Mouse (Mus musculus): ENCODE measurements around the gene Olfr434. TPM values are rescaled to one million over a fixed set of nuclear protein-coding genes. Genes with fewer than 3 reads are reported as not detected.
"Not testable (repeated sequence)": the region's sequence is repeated elsewhere in the genome, so short reads cannot be mapped to it uniquely, and the experiment has no call there.

The Olfr434 gene
- not detected in 2 replicates for polyA plus RNA-seq (2015; fragmentation: Nextera tagmentation; extraction: Ambion mirVana)

DNA sequence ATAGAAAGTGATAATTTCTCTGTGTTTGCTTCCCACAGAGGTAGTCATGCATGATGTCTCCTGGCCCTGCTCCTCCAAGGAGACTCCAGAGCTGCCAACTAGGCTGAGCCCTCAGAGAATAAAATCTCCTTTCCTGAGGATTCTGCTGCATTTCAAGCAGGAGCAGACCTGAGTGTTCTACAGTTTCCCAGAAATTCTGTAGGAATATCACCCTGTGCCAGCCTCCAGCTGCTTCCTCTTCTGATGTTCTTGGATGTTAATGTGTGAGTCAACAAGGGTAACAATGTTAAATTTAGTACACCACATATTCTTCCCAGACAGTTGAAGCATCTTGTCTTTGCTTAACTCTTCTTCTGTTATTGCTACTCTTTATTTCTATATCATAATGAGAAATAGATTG, at the start of gene Olfr434:
TSS of gene Olfr434 (plus strand) at position 149 of the 400 bp plus-strand sequence.
- H3K9me3 ChIP-seq; H3K4me3 ChIP-seq; H3K27me3 ChIP-seq; ATAC-seq (ENCODE audit: borderline replicate concordance, extremely low read depth, low FRiP score, low TSS enrichment); H3K4me2 ChIP-seq; H3K4me1 ChIP-seq; H3K9ac ChIP-seq; H3K36me3 ChIP-seq; H3K27ac ChIP-seq: not testable (repeated sequence)

DNA sequence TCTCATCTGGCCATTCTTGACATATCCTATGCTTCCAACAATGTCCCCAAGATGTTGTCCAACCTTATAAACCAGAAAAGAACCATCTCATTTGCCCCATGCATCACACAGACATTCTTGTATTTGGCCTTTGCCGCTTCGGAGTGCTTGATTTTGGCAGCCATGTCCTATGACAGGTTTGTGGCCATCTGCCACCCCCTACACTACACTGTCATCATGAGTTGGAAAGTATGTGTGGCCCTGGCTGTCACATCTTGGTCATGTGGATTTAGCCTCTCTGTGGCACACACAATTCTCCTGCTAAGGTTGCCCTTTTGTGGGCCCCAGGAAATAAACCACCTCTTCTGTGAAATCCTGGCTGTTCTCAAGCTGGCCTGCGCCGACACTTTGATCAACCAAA, 45.6 kb upstream of the Olfr434 start:
- no peak overlapping the region for H3K4me3 ChIP-seq
- ATAC-seq (ENCODE audit: borderline replicate concordance, extremely low read depth, low FRiP score, low TSS enrichment) = no peak
- no peak overlapping the region for H3K27ac ChIP-seq
- no peaks in the 10 kb centered on the region for H3K9me3 ChIP-seq
- H3K4me1 ChIP-seq = no peaks in the 10 kb centered on the region
- no peak overlapping the region for H3K9ac ChIP-seq
- no peaks in the 10 kb centered on the region for H3K27me3 ChIP-seq
- H3K36me3 ChIP-seq = no peaks in the 10 kb centered on the region
- no peak overlapping the region for H3K4me2 ChIP-seq
- WGBS = 85% methylated on average over 4 of the region's 4 CpGs

DNA sequence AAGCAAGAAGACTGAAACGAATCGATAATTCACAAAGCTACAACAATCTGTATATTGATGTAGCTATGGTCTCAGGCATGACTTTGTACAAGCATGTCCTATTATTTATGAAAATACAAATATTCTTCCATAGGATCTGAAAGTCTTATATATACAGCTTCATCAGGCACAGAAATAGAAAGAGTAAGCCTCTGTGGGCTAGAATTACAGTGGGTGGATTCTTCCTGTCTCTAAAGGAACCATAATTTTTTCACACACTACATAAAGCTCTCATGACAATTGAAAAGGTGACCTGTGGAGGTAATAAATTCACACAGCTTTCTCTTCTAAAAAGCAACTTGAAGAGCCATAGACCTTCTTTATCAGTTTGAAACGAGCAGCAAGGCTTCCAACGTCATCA, 41.0 kb upstream of the Olfr434 start, which contains the start of gene Olfr13:
TSS of gene Olfr13 (plus strand) at position 301 of the 400 bp plus-strand sequence.
- Histone ChIP-seq H3K27ac (no peak within 1 kb of the TSS), H3K27me3 (no peaks in the 10 kb centered on the region), H3K36me3 (no peaks in the 10 kb centered on the region), H3K4me2 (no peak within 1 kb of the TSS), H3K9ac (no peak within 1 kb of the TSS), H3K4me1 (no peaks in the 10 kb centered on the region), H3K9me3 (no peaks in the 10 kb centered on the region), H3K4me3 (no peak within 1 kb of the TSS)
- 55% methylated on average over 4 of the region's 4 CpGs for WGBS
- ATAC-seq (ENCODE audit: borderline replicate concordance, extremely low read depth, low FRiP score, low TSS enrichment) = no peak

DNA sequence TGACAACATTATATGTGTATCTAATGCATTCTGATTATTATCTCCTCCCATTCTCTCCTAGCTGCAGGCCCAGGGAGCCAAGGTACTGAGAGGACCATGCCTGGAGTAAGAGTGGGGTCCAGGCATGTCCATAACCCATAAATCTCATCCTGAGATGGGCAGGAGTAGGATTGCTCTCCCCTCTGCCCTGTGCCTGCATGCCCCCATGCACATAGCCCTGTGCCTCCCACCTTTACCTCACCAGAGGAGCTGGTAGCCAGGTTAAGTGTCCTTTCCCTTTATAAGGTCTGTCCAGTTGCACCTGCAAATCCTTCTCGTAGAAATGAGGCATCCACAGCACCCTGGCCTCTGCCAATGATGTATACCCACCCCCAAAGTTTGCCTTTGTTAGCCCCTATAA, 34.7 kb upstream of the Olfr434 start:
- H3K27me3 ChIP-seq = no peaks in the 10 kb centered on the region
- H3K9ac ChIP-seq = no peak overlapping the region
- no peak for ATAC-seq (ENCODE audit: borderline replicate concordance, extremely low read depth, low FRiP score, low TSS enrichment)
- H3K36me3 ChIP-seq = no peaks in the 10 kb centered on the region
- no peak overlapping the region for H3K4me3 ChIP-seq
- H3K4me2 ChIP-seq = no peak overlapping the region
- no peak overlapping the region for H3K27ac ChIP-seq
- 68% methylated on average over 1 of the region's 1 CpGs for WGBS
- H3K4me1 ChIP-seq = no peaks in the 10 kb centered on the region
- no peaks in the 10 kb centered on the region for H3K9me3 ChIP-seq

DNA sequence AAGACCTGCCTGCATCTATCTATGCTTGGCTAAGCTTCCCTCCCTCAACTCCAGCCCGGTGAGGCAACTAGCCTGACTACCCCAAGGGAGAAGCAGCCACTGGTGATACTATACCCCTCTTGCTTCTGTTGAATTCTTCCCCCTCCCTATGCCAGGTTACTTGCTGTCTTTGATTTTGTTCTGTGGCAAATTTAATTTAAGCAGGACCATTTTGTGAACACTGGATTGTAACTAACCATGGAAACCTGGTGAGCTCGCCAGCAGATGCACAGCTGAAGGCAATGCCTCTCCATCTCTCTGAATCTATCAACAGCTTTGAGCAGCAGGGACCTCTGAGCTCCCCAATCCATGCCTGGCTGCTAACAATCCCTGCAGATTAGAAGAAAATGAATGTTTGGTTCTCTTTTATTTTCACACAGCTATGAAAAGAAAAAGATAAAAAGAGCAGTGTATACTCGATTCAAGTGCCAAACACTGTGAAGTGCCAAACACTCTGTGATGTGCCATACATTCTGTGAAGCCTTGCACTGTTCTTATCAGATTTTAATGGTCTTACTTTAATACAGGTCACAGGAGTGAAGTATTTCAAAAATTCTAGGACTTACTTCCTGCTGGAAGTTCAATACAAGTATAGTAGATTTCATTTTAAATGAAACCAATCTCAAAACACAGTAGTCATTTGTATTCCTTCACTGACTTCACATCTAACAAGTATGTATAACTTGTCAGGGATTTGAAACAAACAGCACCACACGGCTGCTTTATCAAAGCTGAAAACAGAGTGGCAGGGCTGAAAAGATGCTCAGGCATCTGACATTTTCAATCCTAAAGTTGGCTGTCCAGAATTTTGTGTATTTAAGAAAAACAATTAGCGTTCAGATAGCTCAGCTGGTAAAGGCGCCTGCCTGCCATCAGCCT, 34.0 kb upstream of the Olfr434 start:
- no peaks in the 10 kb centered on the region for H3K9me3 ChIP-seq
- WGBS = 34% methylated on average over 6 of the region's 6 CpGs
- H3K27me3 ChIP-seq = no peaks in the 10 kb centered on the region
- H3K9ac ChIP-seq = no peak overlapping the region
- no peak for ATAC-seq (ENCODE audit: borderline replicate concordance, extremely low read depth, low FRiP score, low TSS enrichment)
- no peaks in the 10 kb centered on the region for H3K4me1 ChIP-seq
- H3K4me3 ChIP-seq = no peak overlapping the region
- no peak overlapping the region for H3K27ac ChIP-seq
- no peak overlapping the region for H3K4me2 ChIP-seq
- H3K36me3 ChIP-seq = no peaks in the 10 kb centered on the region

DNA sequence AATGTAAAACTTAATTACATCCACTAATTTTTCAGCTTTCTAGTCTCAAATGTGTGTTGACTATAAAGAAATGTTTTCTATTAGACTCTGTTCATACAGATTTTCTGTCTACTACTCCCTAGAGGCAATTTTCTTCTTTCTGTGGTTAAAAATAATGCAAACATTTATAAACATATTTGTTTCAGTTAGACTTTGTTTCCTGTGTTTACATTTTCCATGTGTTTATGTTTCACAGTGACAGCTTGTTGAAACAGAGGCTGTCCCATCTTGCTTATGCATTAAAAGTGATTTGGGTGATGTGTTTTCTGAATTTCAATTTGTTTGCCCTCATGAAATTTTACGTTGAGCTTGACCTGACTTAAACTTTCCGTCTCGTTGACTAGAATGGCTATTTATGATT, 21.8 kb upstream of the Olfr434 start:
- Histone ChIP-seq H3K4me3 (no peak overlapping the region), H3K4me2 (no peak overlapping the region), H3K9me3 (no peaks in the 10 kb centered on the region), H3K27ac (0 out of 2 replicates have a peak overlapping the region, but pooled peaks have one; percentile 44), H3K36me3 (no peaks in the 10 kb centered on the region), H3K9ac (no peak overlapping the region), H3K27me3 (no peaks in the 10 kb centered on the region), H3K4me1 (no peaks in the 10 kb centered on the region)
- WGBS = 40% methylated on average over 3 of the region's 3 CpGs
- peak; percentile 75; the same call in 1 of the 2 replicates for ATAC-seq (ENCODE audit: borderline replicate concordance, extremely low read depth, low FRiP score, low TSS enrichment)

DNA sequence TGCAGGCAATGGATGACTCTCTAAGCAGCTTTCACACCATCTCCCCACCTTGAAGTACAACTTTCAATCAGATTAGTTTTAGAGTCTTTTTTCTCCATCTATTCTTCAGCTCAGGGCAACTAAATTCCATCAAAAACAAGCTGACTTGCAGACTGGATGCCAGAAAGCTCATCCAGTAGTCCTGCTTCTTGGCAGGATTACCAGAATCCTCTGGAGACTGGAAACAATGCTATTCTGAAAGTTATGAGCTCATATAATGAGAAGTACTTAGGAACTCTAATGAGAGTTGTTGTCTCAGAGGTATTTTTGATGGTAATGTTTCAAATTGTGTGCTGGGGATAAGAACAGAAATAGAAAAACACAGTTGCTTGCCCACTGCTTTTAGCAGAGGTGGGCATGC, 16.0 kb upstream of the Olfr434 start, which contains the start of gene Olfr435:
TSS of gene Olfr435 (plus strand) at position 366 of the 400 bp plus-strand sequence.
- Histone ChIP-seq H3K4me3 (no peak within 1 kb of the TSS), H3K27me3 (no peaks in the 10 kb centered on the region), H3K9ac (no peak within 1 kb of the TSS), H3K36me3 (no peaks in the 10 kb centered on the region), H3K27ac (no peak within 1 kb of the TSS), H3K9me3 (no peaks in the 10 kb centered on the region), H3K4me2 (no peak within 1 kb of the TSS), H3K4me1 (0 out of 2 replicates have a peak, but pooled peaks cover 3% of the 10 kb centered on the region)
- no peak for ATAC-seq (ENCODE audit: borderline replicate concordance, extremely low read depth, low FRiP score, low TSS enrichment)

DNA sequence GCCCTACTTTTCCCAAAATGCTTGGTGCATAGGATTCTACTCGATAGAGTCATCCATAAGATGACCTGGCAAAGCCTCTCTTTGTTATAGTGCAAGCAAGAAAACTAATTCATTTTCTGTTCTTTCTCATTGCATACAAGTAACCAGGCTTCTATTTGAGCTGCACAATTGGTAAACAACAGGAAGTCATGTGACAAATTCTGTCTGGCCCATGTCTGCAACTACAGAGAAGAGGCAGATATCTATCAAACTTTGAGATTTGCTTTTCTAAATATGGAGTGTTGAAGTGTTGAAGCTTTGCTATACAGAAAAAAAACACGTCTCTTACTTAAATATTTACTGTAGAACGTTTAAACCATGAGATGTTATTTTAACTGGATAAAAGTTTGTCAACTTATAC, 14.7 kb upstream of the Olfr434 start:
- WGBS = 28% methylated on average over 3 of the region's 3 CpGs

DNA sequence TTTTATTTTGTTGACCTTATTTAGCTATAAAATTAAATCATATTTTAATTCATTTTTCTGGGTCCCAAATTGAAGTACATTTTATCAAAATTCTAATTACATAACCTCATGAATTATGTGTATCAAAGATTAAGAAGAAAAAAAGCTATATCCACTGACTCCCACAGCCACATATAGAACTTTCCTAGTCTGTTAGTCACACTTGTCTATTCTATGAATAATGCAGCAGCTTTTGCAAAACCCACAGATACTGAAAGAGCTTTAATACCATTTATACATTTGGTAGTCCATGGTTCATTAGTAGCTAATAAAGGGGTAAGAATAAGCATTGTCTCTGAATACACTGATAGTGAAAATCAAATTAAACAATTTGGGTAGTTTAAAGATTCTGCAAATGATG, 10.0 kb upstream of the Olfr434 start:
- Histone ChIP-seq H3K9ac (no peak overlapping the region), H3K4me3 (no peak overlapping the region), H3K9me3 (no peaks in the 10 kb centered on the region), H3K4me1 (no peaks in the 10 kb centered on the region), H3K27ac (no peak overlapping the region), H3K27me3 (no peaks in the 10 kb centered on the region), H3K4me2 (no peak overlapping the region), H3K36me3 (no peaks in the 10 kb centered on the region)
- no peak for ATAC-seq (ENCODE audit: borderline replicate concordance, extremely low read depth, low FRiP score, low TSS enrichment)

More for the DNA sequence above, 14.7 kb upstream of the Olfr434 start:
- H3K4me3 ChIP-seq = no peak overlapping the region
- H3K4me2 ChIP-seq = no peak overlapping the region
- no peak overlapping the region for H3K9ac ChIP-seq
- H3K4me1 ChIP-seq = 0 out of 2 replicates have a peak, but pooled peaks cover 3% of the 10 kb centered on the region
- H3K36me3 ChIP-seq = no peaks in the 10 kb centered on the region
- ATAC-seq (ENCODE audit: borderline replicate concordance, extremely low read depth, low FRiP score, low TSS enrichment) = peak; percentile 65; the same call in 1 of the 2 replicates
- no peak overlapping the region for H3K27ac ChIP-seq
- no peaks in the 10 kb centered on the region for H3K9me3 ChIP-seq
- no peaks in the 10 kb centered on the region for H3K27me3 ChIP-seq

DNA sequence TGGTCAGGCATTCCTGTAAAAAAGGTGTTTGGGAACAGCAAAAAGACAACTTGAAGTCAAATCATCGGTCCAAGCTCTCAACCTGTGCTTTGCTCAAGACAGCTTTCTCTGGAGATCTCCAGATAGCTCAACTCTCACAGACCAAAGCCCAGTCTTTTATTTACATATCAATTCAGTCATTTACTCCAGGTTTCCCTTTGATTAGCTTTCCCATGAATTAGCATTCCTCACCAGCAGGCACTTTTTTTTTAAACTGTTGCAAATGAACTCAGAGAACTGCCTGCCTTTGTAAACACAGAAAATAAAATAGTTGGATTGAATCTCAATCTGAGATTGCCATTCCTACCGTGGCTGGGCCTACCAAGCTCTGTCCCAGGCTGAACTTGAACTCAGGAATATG, 7.5 kb upstream of the Olfr434 start:
- Histone ChIP-seq H3K9ac (no peak overlapping the region), H3K27me3 (no peaks in the 10 kb centered on the region), H3K4me1 (no peaks in the 10 kb centered on the region), H3K36me3 (no peaks in the 10 kb centered on the region), H3K27ac (no peak overlapping the region), H3K9me3 (no peaks in the 10 kb centered on the region), H3K4me2 (no peak overlapping the region), H3K4me3 (no peak overlapping the region)
- WGBS = 42% methylated on average over 2 of the region's 2 CpGs
- ATAC-seq (ENCODE audit: borderline replicate concordance, extremely low read depth, low FRiP score, low TSS enrichment) = no peak

DNA sequence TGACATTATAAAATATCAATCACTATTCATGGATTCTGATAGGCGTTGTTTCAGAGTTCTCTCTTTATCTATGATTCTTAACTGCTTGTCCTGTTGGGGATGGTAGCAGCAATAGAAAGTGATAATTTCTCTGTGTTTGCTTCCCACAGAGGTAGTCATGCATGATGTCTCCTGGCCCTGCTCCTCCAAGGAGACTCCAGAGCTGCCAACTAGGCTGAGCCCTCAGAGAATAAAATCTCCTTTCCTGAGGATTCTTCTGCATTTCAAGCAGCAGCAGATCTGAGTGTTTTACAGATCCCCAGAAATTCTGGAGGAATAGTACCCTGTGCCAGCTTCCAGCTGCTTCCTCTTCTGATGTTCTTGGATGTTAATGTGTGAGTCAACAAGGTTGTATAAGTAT, 18.4 kb downstream of the Olfr434 start, which contains the start of gene Olfr47:
TSS of gene Olfr47 (plus strand) at position 275 of the 400 bp plus-strand sequence.
- not testable (repeated sequence) for H3K27me3 ChIP-seq; H3K9me3 ChIP-seq; ATAC-seq (ENCODE audit: borderline replicate concordance, extremely low read depth, low FRiP score, low TSS enrichment); H3K27ac ChIP-seq; H3K4me1 ChIP-seq; H3K4me3 ChIP-seq; H3K9ac ChIP-seq; H3K36me3 ChIP-seq; H3K4me2 ChIP-seq
- 79% methylated on average over 1 of the region's 1 CpGs for WGBS

DNA sequence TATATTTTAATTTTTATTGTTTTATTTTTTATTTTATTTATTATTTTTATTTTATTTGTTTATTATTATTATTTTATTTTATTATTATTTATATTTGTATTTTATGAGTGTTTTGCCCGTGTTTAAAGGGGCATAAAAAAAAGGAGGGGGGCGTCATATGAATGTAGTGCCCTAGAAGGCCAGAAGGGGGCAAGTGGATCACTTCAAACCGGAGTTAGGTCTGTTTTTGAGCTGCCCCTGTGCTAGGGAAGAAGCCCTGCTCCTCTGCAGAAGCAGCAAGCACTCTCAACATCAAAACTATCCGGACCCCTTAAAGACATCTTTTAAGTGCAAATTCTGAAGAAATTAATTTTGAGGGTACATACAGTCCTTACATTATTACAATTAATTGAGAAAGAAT, 29.2 kb downstream of the Olfr434 start:
- 19% methylated on average over 4 of the region's 4 CpGs for WGBS
- H3K9me3 ChIP-seq = no peaks in the 10 kb centered on the region
- H3K4me2 ChIP-seq = no peak overlapping the region
- no peaks in the 10 kb centered on the region for H3K27me3 ChIP-seq
- H3K4me1 ChIP-seq = no peaks in the 10 kb centered on the region
- H3K9ac ChIP-seq = no peak overlapping the region
- H3K36me3 ChIP-seq = no peaks in the 10 kb centered on the region
- ATAC-seq (ENCODE audit: borderline replicate concordance, extremely low read depth, low FRiP score, low TSS enrichment) = no peak
- no peak overlapping the region for H3K27ac ChIP-seq
- no peak overlapping the region for H3K4me3 ChIP-seq
